Mouse (Mus musculus) thymus, adult 2 months (tissue): ENCODE measurements around the gene Cep78.
"Not testable (repeated sequence)": the region's sequence is repeated elsewhere in the genome, so short reads cannot be mapped to it uniquely, and the experiment has no call there.

Experiments
- CTCF ChIP-seq: fragments of 200-500 bp; IDR thresholded peaks from 2 replicates; pipeline ENCODE4 v1.5.1; 2012; ENCODE audit warnings: mild to moderate bottlenecking, control low read depth, low read length, moderate library complexity, borderline replicate concordance; ENCODE audit not compliant: control insufficient read depth, poor library complexity, insufficient read depth; ENCODE audit errors: extremely low read depth
- POLR2A ChIP-seq: fragments of 200-500 bp; IDR thresholded peaks from 2 replicates; pipeline ENCODE4 v1.6.1; 2012; ENCODE audit warnings: mild to moderate bottlenecking, low read length, control low read depth, moderate library complexity; ENCODE audit not compliant: control insufficient read depth, poor library complexity, insufficient read depth; ENCODE audit errors: extremely low read depth

DNA sequence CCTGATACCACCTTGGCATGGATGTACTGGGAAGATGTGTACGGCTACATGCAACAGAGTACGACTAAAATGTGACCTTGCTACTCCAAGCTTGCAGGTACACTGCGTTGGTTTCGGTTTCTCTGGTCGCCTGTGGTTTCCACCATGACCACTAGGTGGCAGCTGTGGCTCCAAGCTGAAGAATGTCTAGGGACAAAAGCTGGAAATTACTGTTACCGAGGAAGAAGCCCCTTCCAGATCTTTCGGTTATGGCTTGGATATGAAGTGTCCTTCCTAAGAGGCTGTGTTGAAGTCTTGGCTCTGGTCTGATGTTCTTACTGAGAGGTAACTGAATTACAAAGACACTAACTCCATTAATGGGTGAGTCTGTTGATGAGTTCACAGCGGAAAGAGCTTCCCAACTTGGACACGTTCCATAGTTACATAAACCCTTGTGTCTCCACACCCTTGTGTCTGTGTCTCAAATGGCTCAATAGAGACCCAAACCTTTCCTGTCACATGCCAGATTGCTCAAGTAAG is 44.5 kb upstream of the Cep78 start:
- TF ChIP-seq CTCF, POLR2A: not testable (repeated sequence)
